Mouse (Mus musculus) kidney, embryonic 16.5 days (tissue): ENCODE measurements around the gene Pawr. TPM values are rescaled to one million over a fixed set of nuclear protein-coding genes. Genes with fewer than 3 reads are reported as not detected.
A peak's percentile ranks its signal among the peaks of the same experiment; 100 is the strongest.

Source experiments
- ATAC-seq: fragments of 200-750 bp; cut with Nextera tagmentation; 2 replicates; pipeline ENCODE4 v1.8.0; 2017; ENCODE audit warnings: moderate TSS enrichment; ENCODE audit not compliant: low FRiP score, low TSS enrichment
- H3K27ac ChIP-seq: fragments of 300-500 bp; sonication (generic); 2 replicates; pipeline ENCODE4 v1.5.1; 2014; ENCODE audit warnings: low read length
- H3K27me3 ChIP-seq: fragments of 300-500 bp; sonication (generic); 2 replicates; pipeline ENCODE4 v1.6.1; 2014; ENCODE audit warnings: low read length, control low read depth, mixed read lengths; ENCODE audit not compliant: insufficient read depth
- H3K36me3 ChIP-seq: fragments of 300-500 bp; sonication (generic); 2 replicates; pipeline ENCODE4 v1.6.1; 2014; ENCODE audit warnings: low read length, control low read depth, mixed read lengths; ENCODE audit not compliant: insufficient read depth
- H3K4me1 ChIP-seq: fragments of 300-500 bp; sonication (generic); 2 replicates; pipeline ENCODE4 v1.6.1; 2014; ENCODE audit warnings: low read length, control low read depth, mixed read lengths; ENCODE audit not compliant: insufficient read depth
- H3K4me2 ChIP-seq: fragments of 300-500 bp; sonication (generic); replicated peaks from 2 replicates; pipeline ENCODE4 v1.6.1; 2014; ENCODE audit warnings: low read depth, low read length
- H3K4me3 ChIP-seq: fragments of 300-500 bp; sonication (generic); 2 replicates; pipeline ENCODE4 v1.5.1; 2014; ENCODE audit warnings: mild to moderate bottlenecking, low read length
- H3K9ac ChIP-seq: fragments of 300-500 bp; sonication (generic); replicated peaks from 2 replicates; pipeline ENCODE4 v1.6.1; 2014; ENCODE audit warnings: low read length
- H3K9me3 ChIP-seq: fragments of 300-500 bp; sonication (generic); 2 replicates; pipeline ENCODE4 v1.6.1; 2016; ENCODE audit warnings: low read length, control low read depth
- WGBS: fragments of 180-500 bp; shearing (Covaris S2); extraction: QIAGEN DNeasy Blood & Tissue Kit; methylation state at CpG from one replicate; pipeline ENCODE4 v1.1.7; 2014; 5-methylcytosine and 5-hydroxymethylcytosine counted together
- polyA plus RNA-seq: library from polyadenylated mRNA; unstranded; fragments of >200 nt; fragmentation: Nextera tagmentation; extraction: Ambion mirVana; gene quantifications from 2 replicates; pipeline ENCODE4 v1.2.1, GENCODE M21; 2015

The Pawr gene
- polyA plus RNA-seq, 1 experiment from 2014 or later, result 13.4 TPM

DNA sequence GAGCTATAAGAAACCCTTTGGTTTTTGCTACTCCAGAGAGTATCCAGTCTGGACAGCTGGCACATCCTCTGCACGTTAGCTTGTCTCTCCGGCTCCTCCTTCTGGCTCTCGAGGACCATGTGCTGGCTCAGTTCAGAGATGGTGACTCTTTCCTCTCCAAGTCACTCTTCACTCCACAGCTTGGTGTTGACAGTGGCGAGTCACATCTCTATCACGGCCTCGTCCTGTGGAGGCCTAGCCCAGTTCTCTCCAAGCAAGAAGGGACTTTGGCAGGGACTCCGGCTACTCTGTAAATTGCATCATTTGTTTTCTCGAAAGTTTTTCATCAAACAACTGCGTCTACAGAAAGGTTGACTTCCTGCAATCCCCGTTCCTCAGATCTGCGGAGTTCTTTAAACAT is 116.5 kb downstream of the Pawr start:
- no peak for ATAC-seq
- no peaks in the 10 kb centered on the region for H3K27me3 ChIP-seq
- no peak overlapping the region for H3K9ac ChIP-seq
- WGBS, result 81% methylated on average over 11 of the region's 11 CpGs
- H3K4me1 ChIP-seq, result peaks cover 30% of the 10 kb centered on the region
- H3K4me3 ChIP-seq, result no peak overlapping the region
- no peaks in the 10 kb centered on the region for H3K9me3 ChIP-seq
- H3K4me2 ChIP-seq, result no peak overlapping the region
- H3K36me3 ChIP-seq, result no peaks in the 10 kb centered on the region
- H3K27ac ChIP-seq, result no peak overlapping the region

DNA sequence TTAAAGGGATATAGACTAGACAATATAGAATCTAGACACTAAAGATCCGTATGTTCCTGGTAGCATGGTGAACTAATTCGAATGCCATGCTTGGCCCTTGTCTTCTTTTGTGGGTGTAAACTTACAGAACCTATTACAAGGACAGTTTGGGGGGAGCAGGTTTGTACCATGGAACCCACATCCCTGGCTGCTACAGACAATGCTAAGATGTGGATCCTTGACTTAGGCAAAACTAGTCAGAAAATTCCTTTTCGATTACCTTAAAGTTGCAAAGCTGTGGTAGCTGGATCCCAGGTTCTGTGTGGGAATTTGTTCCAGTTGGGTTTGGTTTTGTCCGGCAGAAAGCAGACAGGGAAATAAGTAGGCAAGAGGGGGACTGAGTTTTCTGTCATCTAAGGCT is 118.5 kb downstream of the Pawr start:
- Histone ChIP-seq H3K4me1 (peaks cover 21% of the 10 kb centered on the region), H3K9me3 (no peaks in the 10 kb centered on the region), H3K4me3 (no peak overlapping the region), H3K4me2 (no peak overlapping the region), H3K27ac (no peak overlapping the region), H3K9ac (no peak overlapping the region), H3K36me3 (no peaks in the 10 kb centered on the region), H3K27me3 (no peaks in the 10 kb centered on the region)
- WGBS, result 89% methylated on average over 4 of the region's 4 CpGs
- ATAC-seq, result no peak

DNA sequence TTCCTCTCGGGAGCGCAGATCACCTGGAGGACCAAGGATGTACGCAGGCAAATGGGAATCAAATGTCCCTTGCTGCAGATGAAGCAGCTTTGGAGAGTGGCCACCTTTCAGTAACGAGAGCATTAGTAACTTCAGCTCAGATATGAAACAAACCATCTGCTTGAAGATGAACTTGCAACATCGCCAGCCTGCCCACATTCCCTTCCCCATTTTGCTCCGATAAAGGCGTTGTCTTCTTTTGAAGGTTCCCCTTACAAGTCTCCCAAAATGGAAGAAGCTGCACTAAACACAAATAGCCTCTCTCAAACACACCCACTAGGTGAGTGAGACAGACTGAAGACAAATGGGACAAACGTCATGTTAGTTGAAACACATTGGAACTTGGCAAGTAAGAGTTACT is 119.6 kb downstream of the Pawr start:
- no peak overlapping the region for H3K27ac ChIP-seq
- no peaks in the 10 kb centered on the region for H3K27me3 ChIP-seq
- 90% methylated on average over 8 of the region's 8 CpGs for WGBS
- peaks cover 14% of the 10 kb centered on the region for H3K4me1 ChIP-seq
- no peak overlapping the region for H3K4me3 ChIP-seq
- no peak for ATAC-seq
- no peak overlapping the region for H3K4me2 ChIP-seq
- no peaks in the 10 kb centered on the region for H3K36me3 ChIP-seq
- no peaks in the 10 kb centered on the region for H3K9me3 ChIP-seq
- no peak overlapping the region for H3K9ac ChIP-seq

DNA sequence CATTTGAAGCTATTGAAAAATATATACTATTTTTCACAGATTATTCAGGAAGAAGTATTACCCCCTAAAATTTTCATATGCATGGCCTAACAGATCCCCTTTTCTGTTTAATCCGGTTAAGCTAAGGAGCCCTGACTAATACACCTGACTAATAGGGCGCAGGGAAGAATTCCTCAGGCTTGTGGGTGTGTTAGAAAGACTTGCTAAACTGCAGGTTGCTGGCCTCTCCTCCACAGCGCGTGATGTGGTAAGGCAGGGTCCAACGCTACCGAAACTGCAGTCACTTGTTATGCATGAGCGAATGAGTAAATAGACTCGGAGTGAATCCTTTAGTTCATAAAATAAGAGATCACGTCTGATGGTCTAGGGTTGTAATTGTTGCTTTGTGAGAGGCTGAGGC is 120.5 kb downstream of the Pawr start:
- ATAC-seq, result no peak
- Histone ChIP-seq H3K27ac (no peak overlapping the region), H3K4me3 (no peak overlapping the region), H3K9me3 (no peaks in the 10 kb centered on the region), H3K4me2 (no peak overlapping the region), H3K9ac (no peak overlapping the region), H3K36me3 (no peaks in the 10 kb centered on the region), H3K27me3 (no peaks in the 10 kb centered on the region), H3K4me1 (peaks cover 12% of the 10 kb centered on the region)
- WGBS, result 69% methylated on average over 9 of the region's 9 CpGs

DNA sequence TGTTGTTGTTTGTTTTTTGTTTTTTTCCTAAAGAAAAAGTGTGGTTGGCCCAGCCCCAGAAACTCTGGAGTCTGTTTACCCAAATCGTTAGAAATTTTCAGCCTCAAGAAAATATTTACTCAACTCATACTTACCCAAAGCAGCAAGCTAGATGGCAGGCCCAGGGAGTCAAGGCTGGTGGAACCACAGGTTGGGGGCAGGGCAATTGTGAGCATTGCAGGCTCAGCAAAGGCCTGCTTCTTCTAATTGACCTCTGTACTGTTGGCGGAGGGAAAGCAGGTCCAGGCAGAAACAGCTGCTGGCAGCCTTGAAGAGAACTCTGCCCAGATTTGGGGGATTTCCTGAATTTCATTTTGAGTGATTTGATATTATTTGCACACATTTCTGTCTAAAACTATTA is 121.6 kb downstream of the Pawr start:
- Histone ChIP-seq H3K27me3 (no peaks in the 10 kb centered on the region), H3K27ac (no peak overlapping the region), H3K4me1 (peaks cover 12% of the 10 kb centered on the region), H3K36me3 (no peaks in the 10 kb centered on the region), H3K4me2 (no peak overlapping the region), H3K4me3 (no peak overlapping the region), H3K9ac (no peak overlapping the region), H3K9me3 (no peaks in the 10 kb centered on the region)
- 55% methylated on average over 2 of the region's 2 CpGs for WGBS
- ATAC-seq, result 0 out of 2 replicates have a peak, but pooled peaks have one; percentile 62

DNA sequence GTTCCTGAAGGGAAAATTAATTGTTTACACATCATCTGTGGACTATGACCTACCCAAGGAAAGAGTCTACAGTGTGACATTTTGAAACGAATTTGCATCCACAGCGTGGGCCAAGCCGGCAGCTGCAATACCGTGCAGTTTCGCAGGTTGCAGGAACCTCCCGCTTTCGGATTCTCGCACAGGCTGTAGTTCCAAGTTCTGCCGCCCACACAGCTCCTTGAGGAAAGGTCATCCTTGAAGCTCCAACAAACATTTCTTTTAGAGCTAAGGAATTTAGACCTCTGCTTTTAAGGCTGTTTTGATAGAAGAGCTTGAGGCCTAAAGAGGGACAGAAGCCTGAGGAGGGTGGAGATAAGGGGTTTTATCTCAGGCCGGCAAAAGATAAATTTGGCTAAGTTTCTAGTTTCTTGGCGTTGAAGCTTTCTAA is 122.8 kb downstream of the Pawr start:
- no peak overlapping the region for H3K4me3 ChIP-seq
- peak overlapping the region; percentile 63 for H3K27ac ChIP-seq
- H3K4me1 ChIP-seq, result peaks cover 12% of the 10 kb centered on the region
- no peaks in the 10 kb centered on the region for H3K9me3 ChIP-seq
- H3K36me3 ChIP-seq, result no peaks in the 10 kb centered on the region
- H3K27me3 ChIP-seq, result no peaks in the 10 kb centered on the region
- WGBS, result 50% methylated on average over 11 of the region's 11 CpGs
- 0 out of 2 replicates have a peak overlapping the region, but pooled peaks have one; percentile 16 for H3K9ac ChIP-seq
- no peak overlapping the region for H3K4me2 ChIP-seq
- peak; percentile 39; the same call in 1 of the 2 replicates for ATAC-seq

DNA sequence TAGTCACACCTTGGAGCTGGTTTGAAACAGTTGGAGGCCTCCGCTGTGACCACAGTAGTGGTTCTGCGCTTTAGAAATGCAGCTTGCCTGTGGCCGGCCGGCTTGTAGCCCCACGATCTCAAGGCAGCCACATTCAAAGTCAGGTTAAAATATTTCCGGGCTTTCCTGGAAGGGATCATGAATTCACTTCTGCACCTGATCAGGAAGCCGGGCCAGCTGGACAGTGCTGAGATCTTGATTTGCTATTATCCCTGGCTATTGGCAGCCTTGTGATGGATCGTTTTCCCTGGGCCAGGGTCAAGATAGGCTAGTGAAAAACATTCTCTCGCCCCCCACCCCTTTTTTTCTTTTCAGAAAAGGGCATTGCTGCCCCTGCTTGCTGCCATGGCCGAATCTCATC is 123.3 kb downstream of the Pawr start:
- Histone ChIP-seq H3K9ac (0 out of 2 replicates have a peak overlapping the region, but pooled peaks have one; percentile 16), H3K27ac (peak overlapping the region; percentile 63), H3K4me1 (peaks cover 12% of the 10 kb centered on the region), H3K9me3 (no peaks in the 10 kb centered on the region), H3K4me2 (no peak overlapping the region), H3K27me3 (no peaks in the 10 kb centered on the region), H3K4me3 (no peak overlapping the region), H3K36me3 (no peaks in the 10 kb centered on the region)
- no peak for ATAC-seq
- 74% methylated on average over 10 of the region's 10 CpGs for WGBS

DNA sequence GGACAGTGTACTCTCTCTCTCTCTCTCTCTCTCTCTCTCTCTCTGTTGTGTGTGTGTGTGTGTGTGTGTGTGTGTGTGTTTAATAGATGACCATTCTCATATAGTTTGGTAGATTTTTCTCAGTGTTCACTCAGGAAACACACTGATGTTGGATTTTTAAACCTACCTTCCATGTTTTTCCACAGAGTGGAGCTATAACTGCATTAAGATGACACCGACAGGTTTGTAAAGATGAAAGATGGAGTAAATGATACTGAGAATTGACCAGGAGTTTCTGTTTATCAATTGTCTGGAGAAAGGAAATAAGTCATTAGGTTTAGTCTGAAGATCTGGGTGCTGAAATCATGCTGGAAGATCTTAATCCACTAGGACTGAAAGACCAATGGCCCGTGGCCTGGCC is 124.0 kb downstream of the Pawr start:
- peaks cover 12% of the 10 kb centered on the region for H3K4me1 ChIP-seq
- H3K9me3 ChIP-seq, result no peaks in the 10 kb centered on the region
- no peak for ATAC-seq
- no peaks in the 10 kb centered on the region for H3K27me3 ChIP-seq
- no peak overlapping the region for H3K9ac ChIP-seq
- H3K4me2 ChIP-seq, result no peak overlapping the region
- no peaks in the 10 kb centered on the region for H3K36me3 ChIP-seq
- H3K4me3 ChIP-seq, result no peak overlapping the region
- WGBS, result 62% methylated on average over 2 of the region's 2 CpGs
- H3K27ac ChIP-seq, result no peak overlapping the region

DNA sequence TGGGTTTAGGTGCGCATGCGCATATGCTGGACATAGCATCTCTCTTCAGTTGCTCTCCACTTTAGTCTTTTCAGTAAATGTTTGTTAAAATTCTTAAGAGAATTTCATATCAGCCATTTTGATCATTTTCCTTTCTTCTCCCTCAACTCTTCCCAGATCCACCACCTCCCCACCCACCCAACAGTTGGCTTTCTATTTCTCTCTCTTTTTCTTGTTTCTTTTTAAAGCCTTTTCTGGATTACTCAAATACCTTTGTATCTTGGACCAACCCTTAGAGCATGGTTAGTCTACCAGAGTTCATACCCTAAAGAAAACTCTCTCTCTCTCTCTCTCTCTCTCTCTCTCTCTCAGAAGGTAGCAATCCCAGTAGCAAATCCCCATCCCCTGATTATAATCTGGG is 125.1 kb downstream of the Pawr start:
- no peaks in the 10 kb centered on the region for H3K27me3 ChIP-seq
- H3K27ac ChIP-seq, result no peak overlapping the region
- no peak for ATAC-seq
- H3K4me1 ChIP-seq, result peaks cover 12% of the 10 kb centered on the region
- H3K4me3 ChIP-seq, result no peak overlapping the region
- H3K9me3 ChIP-seq, result no peaks in the 10 kb centered on the region
- no peak overlapping the region for H3K9ac ChIP-seq
- 100% methylated on average over 2 of the region's 2 CpGs for WGBS
- no peak overlapping the region for H3K4me2 ChIP-seq
- H3K36me3 ChIP-seq, result no peaks in the 10 kb centered on the region

DNA sequence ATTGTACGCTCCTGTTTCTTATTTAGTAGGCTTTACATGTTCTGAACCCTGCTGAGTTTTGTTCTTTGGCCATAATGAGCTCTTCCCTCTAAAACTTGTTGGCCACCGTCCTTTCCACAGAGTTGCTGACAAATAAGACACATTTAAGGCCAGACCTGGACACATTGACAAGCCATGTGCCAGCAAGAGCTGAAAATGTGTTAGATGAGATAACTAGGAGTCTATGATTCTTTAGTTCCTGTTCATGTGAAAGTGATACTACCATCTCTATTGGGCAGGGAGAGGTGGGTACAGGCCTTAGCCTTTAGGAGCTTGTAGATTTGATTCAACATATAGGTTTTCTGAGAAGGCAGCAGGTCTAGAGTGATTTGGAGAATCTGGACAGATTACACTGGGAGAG is 129.9 kb downstream of the Pawr start:
- Histone ChIP-seq H3K27ac (no peak overlapping the region), H3K4me2 (no peak overlapping the region), H3K9ac (no peak overlapping the region), H3K9me3 (no peaks in the 10 kb centered on the region), H3K4me3 (no peak overlapping the region), H3K4me1 (no peaks in the 10 kb centered on the region), H3K36me3 (no peaks in the 10 kb centered on the region), H3K27me3 (no peaks in the 10 kb centered on the region)
- ATAC-seq, result no peak
- WGBS, result 86% methylated on average over 2 of the region's 2 CpGs
